Comparison of ENCODE assay signal across 12 mouse cellular contexts in genomic region chrX:11800400-11800941, GRCm38 (mm10).
DNase-seq lines count a peak whose midpoint lies in the region; TF ChIP-seq lines count a peak whose summit lies in the region.
"Had no signal": no experiment of that assay in that cellular context is flagged by ENCODE, and none has a peak within 500 bp of the region (broad histone marks: within the 10 kb centered on the region; RNA-seq: fewer than 3 reads in every experiment).

No protein-coding gene starts in this region.

- H3K36me3 ChIP-seq in thymus, adult 2 months (ENCODE audit: control insufficient read depth, insufficient read depth, low read length), result no peaks in the 10 kb centered on the region
- no peaks in the 10 kb centered on the region for H3K36me3 ChIP-seq in heart, embryonic 10.5 days
- H3K36me3 ChIP-seq: embryonic facial prominence, embryonic 12.5 days; G1E; heart, embryonic 13.5 days; lung, embryonic 15.5 days had no signal

- H3K4me3 ChIP-seq in thymus, adult 2 months (ENCODE audit: control insufficient read depth, insufficient read depth, low read length), result no peak overlapping the region
- H3K4me3 ChIP-seq in heart, embryonic 10.5 days, result no peak overlapping the region
- H3K4me3 ChIP-seq: embryonic facial prominence, embryonic 12.5 days; heart, embryonic 13.5 days; lung, embryonic 15.5 days; myocyte had no signal

- no peak for TF ChIP-seq POLR2A in thymus, adult 2 months (IDR thresholded peaks at IDR 0.05; ENCODE audit: control insufficient read depth, extremely low read depth, insufficient read depth, low read length, poor library complexity)

- H3K27me3 ChIP-seq in thymus, adult 2 months (ENCODE audit: control insufficient read depth, insufficient read depth, low read length), result no peaks in the 10 kb centered on the region
- peaks cover 85% of the 10 kb centered on the region for H3K27me3 ChIP-seq in heart, embryonic 10.5 days (ENCODE audit: insufficient read depth, poor library complexity, severe bottlenecking)

- intact Hi-C loops in left cerebral cortex, postnatal 14 days (cut with DNase I), result loop anchor here (10.0 kb wide), 2 partner anchors 136 to 204 kb away; no protein-coding TSS in a partner anchor
- intact Hi-C loops in heart, postnatal 10 days (cut with DNase I), result loop anchor here (2.0 to 10.0 kb wide), 3 partner anchors 166 to 284 kb away; no protein-coding TSS in a partner anchor

- H3K27ac ChIP-seq in thymus, adult 2 months (ENCODE audit: control insufficient read depth, insufficient read depth, low read length), result no peak overlapping the region
- H3K27ac ChIP-seq in heart, embryonic 10.5 days, result no peak overlapping the region
- H3K27ac ChIP-seq: embryonic facial prominence, embryonic 12.5 days; heart, embryonic 13.5 days; lung, embryonic 15.5 days had no signal

- peak; percentile 90 for DNase-seq in brain, adult 2 months (ENCODE audit: low read depth, low spot score)
- peak; percentile 82 for DNase-seq in cerebellum, adult 11-12 months
- DNase-seq in frontal cortex, postnatal 25 days (ENCODE audit: low spot score in 2 of 2), result peak; percentile 15 to 31
- peak; percentile 53 to 60 for DNase-seq in left cerebral cortex, postnatal 14 days (ENCODE audit: low spot score in 2 of 2)
- no peak for DNase-seq in heart, postnatal 10 days
- DNase-seq in thymus, adult 2 months, result no peak
- no peak for DNase-seq in heart, embryonic 10.5 days (ENCODE audit: low spot score)

- H3K9me3 ChIP-seq in heart, embryonic 10.5 days, result no peaks in the 10 kb centered on the region
- H3K9me3 ChIP-seq: embryonic facial prominence, embryonic 12.5 days; G1E; heart, embryonic 13.5 days; lung, embryonic 15.5 days had no signal

- WGBS in thymus, adult 2 months, result 95% methylated on average over 16 of the region's 16 CpGs
- 70% methylated on average over 16 of the region's 16 CpGs for WGBS in heart, embryonic 10.5 days

- no peak for TF ChIP-seq CTCF in thymus, adult 2 months (IDR thresholded peaks at IDR 0.05; ENCODE audit: borderline replicate concordance, control insufficient read depth, extremely low read depth, insufficient read depth, low read length, poor library complexity)

- H3K4me1 ChIP-seq in thymus, adult 2 months (replicated peaks; ENCODE audit: control insufficient read depth, insufficient read depth, low read length), result peaks cover 15% of the 10 kb centered on the region
- H3K4me1 ChIP-seq in heart, embryonic 10.5 days, result peaks cover 18% of the 10 kb centered on the region

Comparison
In these comparisons a context has a peak if more than half of its experiments do, and no peak if none do; other contexts are left out.
1. DNase-seq: peak in brain, adult 2 months (single experiment), cerebellum, adult 11-12 months (single experiment), frontal cortex, postnatal 25 days (2 of 2) and left cerebral cortex, postnatal 14 days (2 of 2); none in heart, postnatal 10 days (0 of 2), thymus, adult 2 months (single experiment) and heart, embryonic 10.5 days (single experiment).